Mouse (Mus musculus): ENCODE measurements at regions not wholly inside any gene's neighbourhood (a gene's known extent, or its start where the extent isn't known, plus 50 kb on each side); places are given as distances from the start of the nearest gene placed in this dataset.

- Histone ChIP-seq H3K9ac (ENCODE audit: low read depth, low read length) (no peak overlapping the region), H3K4me1 (replicated peaks; ENCODE audit: insufficient read depth, low read length) (0 out of 2 replicates have a peak, but pooled peaks cover 9% of the 10 kb centered on the region), H3K9me3 (replicated peaks; ENCODE audit: low read length) (no peaks in the 10 kb centered on the region), H3K4me3 (replicated peaks; ENCODE audit: low read depth, low read length) (no peak overlapping the region), H3K27me3 (ENCODE audit: insufficient read depth, low read length) (no peaks in the 10 kb centered on the region; the same call in 1 of the 2 replicates), H3K36me3 (ENCODE audit: insufficient read depth, low read length) (no peaks in the 10 kb centered on the region), H3K27ac (no peak overlapping the region), H3K4me2 (ENCODE audit: low read length) (no peak overlapping the region)
- ATAC-seq (replicated peaks; ENCODE audit: low FRiP score, low read depth) = no peak; the same call in 1 of the 2 replicates
- 7% methylated on average over 12 of the region's 12 CpGs for WGBS
- TF ChIP-seq CTCF (IDR thresholded peaks at IDR 0.05; ENCODE audit: low read depth) = no peak
- DNase-seq (ENCODE audit: low spot score) = peak; percentile 47
Observed at GRCm38 (mm10) chr1:56286386-56287045, 350.7 kb downstream of the Hsfy2 start.

GRCm38 (mm10) chr1:56261708-56262107 lies 375.5 kb downstream of the Hsfy2 start:
- Histone ChIP-seq H3K27me3 (ENCODE audit: insufficient read depth, low read length) (no peaks in the 10 kb centered on the region), H3K9me3 (replicated peaks; ENCODE audit: low read length) (no peaks in the 10 kb centered on the region), H3K4me2 (ENCODE audit: low read length) (no peak overlapping the region), H3K9ac (ENCODE audit: low read depth, low read length) (no peak overlapping the region), H3K4me1 (replicated peaks; ENCODE audit: insufficient read depth, low read length) (no peaks in the 10 kb centered on the region), H3K27ac (no peak overlapping the region), H3K36me3 (ENCODE audit: insufficient read depth, low read length) (no peaks in the 10 kb centered on the region), H3K4me3 (replicated peaks; ENCODE audit: low read depth, low read length) (no peak overlapping the region)
- 73% methylated on average over 2 of the region's 2 CpGs for WGBS
- DNase-seq (ENCODE audit: low spot score) = no peak
- no peak for TF ChIP-seq CTCF (IDR thresholded peaks at IDR 0.05; ENCODE audit: low read depth)
- ATAC-seq (replicated peaks; ENCODE audit: low FRiP score, low read depth) = no peak

GRCm38 (mm10) chr1:56260759-56261158 lies 376.5 kb downstream of the Hsfy2 start:
- no peak for ATAC-seq (replicated peaks; ENCODE audit: low FRiP score, low read depth)

GRCm38 (mm10) chr1:56256839-56257490 lies 380.3 kb downstream of the Hsfy2 start:
- no peak for DNase-seq (ENCODE audit: low spot score)
- 84% methylated on average over 5 of the region's 5 CpGs for WGBS
- no peak overlapping the region for H3K4me3 ChIP-seq (replicated peaks; ENCODE audit: low read depth, low read length)

More at GRCm38 (mm10) chr1:56260759-56261158, 376.5 kb downstream of the Hsfy2 start:
- Histone ChIP-seq H3K36me3 (ENCODE audit: insufficient read depth, low read length) (no peaks in the 10 kb centered on the region), H3K4me3 (replicated peaks; ENCODE audit: low read depth, low read length) (no peak overlapping the region), H3K27ac (no peak overlapping the region), H3K9ac (ENCODE audit: low read depth, low read length) (no peak overlapping the region), H3K4me1 (replicated peaks; ENCODE audit: insufficient read depth, low read length) (no peaks in the 10 kb centered on the region), H3K4me2 (ENCODE audit: low read length) (no peak overlapping the region), H3K9me3 (replicated peaks; ENCODE audit: low read length) (no peaks in the 10 kb centered on the region), H3K27me3 (ENCODE audit: insufficient read depth, low read length) (no peaks in the 10 kb centered on the region)
- WGBS = 73% methylated on average over 2 of the region's 2 CpGs
- no peak for TF ChIP-seq CTCF (IDR thresholded peaks at IDR 0.05; ENCODE audit: low read depth)
- DNase-seq (ENCODE audit: low spot score) = no peak

DNA sequence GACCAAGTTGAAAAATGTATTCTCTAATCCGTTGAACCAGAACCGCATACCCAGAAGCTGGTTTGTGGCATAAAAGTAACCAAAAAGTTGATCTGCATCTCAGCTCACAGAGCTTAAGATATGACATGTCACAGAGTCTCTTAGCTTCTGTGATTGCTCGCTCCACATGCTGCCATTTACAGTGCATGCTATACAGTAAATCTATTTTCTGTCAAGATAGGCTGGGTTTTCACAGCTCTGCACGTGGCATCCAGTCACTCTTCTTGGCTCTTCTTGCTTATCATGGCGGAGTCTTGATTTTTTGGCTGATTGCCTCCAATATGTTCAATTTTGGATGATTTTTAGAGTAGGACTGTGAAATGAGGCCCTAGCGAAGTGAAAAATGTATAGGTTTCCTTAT lies 397.5 kb downstream of the Hsfy2 start:
- Histone ChIP-seq H3K9ac (ENCODE audit: low read depth, low read length) (no peak overlapping the region), H3K36me3 (ENCODE audit: insufficient read depth, low read length) (no peaks in the 10 kb centered on the region), H3K4me1 (replicated peaks; ENCODE audit: insufficient read depth, low read length) (no peaks in the 10 kb centered on the region), H3K9me3 (replicated peaks; ENCODE audit: low read length) (no peaks in the 10 kb centered on the region), H3K27ac (no peak overlapping the region), H3K4me3 (replicated peaks; ENCODE audit: low read depth, low read length) (no peak overlapping the region), H3K27me3 (ENCODE audit: insufficient read depth, low read length) (no peaks in the 10 kb centered on the region), H3K4me2 (ENCODE audit: low read length) (no peak overlapping the region)
- WGBS = 84% methylated on average over 6 of the region's 6 CpGs
- ATAC-seq (replicated peaks; ENCODE audit: low FRiP score, low read depth) (no peak), DNase-seq (ENCODE audit: low spot score) (no peak)
- no peak for TF ChIP-seq CTCF (IDR thresholded peaks at IDR 0.05; ENCODE audit: low read depth)

More at GRCm38 (mm10) chr1:56256839-56257490, 380.3 kb downstream of the Hsfy2 start:
- no peak for TF ChIP-seq CTCF (IDR thresholded peaks at IDR 0.05; ENCODE audit: low read depth)
- no peak overlapping the region for H3K9ac ChIP-seq (ENCODE audit: low read depth, low read length)
- no peak overlapping the region for H3K4me2 ChIP-seq (ENCODE audit: low read length)
- H3K36me3 ChIP-seq (ENCODE audit: insufficient read depth, low read length) = no peaks in the 10 kb centered on the region
- no peaks in the 10 kb centered on the region for H3K9me3 ChIP-seq (replicated peaks; ENCODE audit: low read length)
- no peaks in the 10 kb centered on the region for H3K4me1 ChIP-seq (replicated peaks; ENCODE audit: insufficient read depth, low read length)
- H3K27ac ChIP-seq = no peak overlapping the region
- no peak for ATAC-seq (replicated peaks; ENCODE audit: low FRiP score, low read depth)
- H3K27me3 ChIP-seq (ENCODE audit: insufficient read depth, low read length) = no peaks in the 10 kb centered on the region

- H3K9ac ChIP-seq (ENCODE audit: low read depth, low read length) = no peak overlapping the region
- no peaks in the 10 kb centered on the region for H3K9me3 ChIP-seq (replicated peaks; ENCODE audit: low read length)
- no peaks in the 10 kb centered on the region for H3K36me3 ChIP-seq (ENCODE audit: insufficient read depth, low read length)
- no peak overlapping the region for H3K4me3 ChIP-seq (replicated peaks; ENCODE audit: low read depth, low read length)
- no peaks in the 10 kb centered on the region for H3K27me3 ChIP-seq (ENCODE audit: insufficient read depth, low read length)
- WGBS = 83% methylated on average over 7 of the region's 7 CpGs
- no peak for TF ChIP-seq CTCF (IDR thresholded peaks at IDR 0.05; ENCODE audit: low read depth)
- no peak overlapping the region for H3K27ac ChIP-seq
- H3K4me2 ChIP-seq (ENCODE audit: low read length) = no peak overlapping the region
- ATAC-seq (replicated peaks; ENCODE audit: low FRiP score, low read depth) (no peak), DNase-seq (ENCODE audit: low spot score) (no peak)
- H3K4me1 ChIP-seq (replicated peaks; ENCODE audit: insufficient read depth, low read length) = no peaks in the 10 kb centered on the region
Observed at GRCm38 (mm10) chr1:56226314-56227008, 410.8 kb downstream of the Hsfy2 start.
